Mouse (Mus musculus): ENCODE measurements at regions not wholly inside any gene's neighbourhood (a gene's known extent, or its start where the extent isn't known, plus 50 kb on each side); places are given as distances from the start of the nearest gene placed in this dataset.

DNA sequence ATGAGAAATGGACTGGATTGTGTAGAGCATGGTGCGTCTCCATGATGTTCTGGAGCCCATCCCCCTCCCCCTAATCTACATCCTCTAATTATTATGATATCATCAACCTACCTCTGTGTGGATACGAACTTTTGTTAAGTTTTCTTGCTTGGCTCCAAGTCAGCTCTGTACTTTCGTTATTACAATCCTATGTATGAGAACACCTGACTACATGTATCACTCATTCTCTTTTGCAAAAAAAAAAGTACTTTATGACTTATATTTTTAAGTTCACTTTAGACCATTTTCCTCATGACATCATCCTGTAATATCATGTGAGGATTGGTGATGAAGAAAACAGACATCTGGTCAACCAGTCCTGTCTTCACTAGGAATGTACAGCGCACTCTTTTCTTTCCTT, 175.7 kb upstream of the Sulf2 start:
- TF ChIP-seq CTCF (IDR thresholded peaks at IDR 0.05; ENCODE audit: control insufficient read depth, insufficient read depth, insufficient replicate concordance, low read depth, low read length) (no peak), POLR2A (IDR thresholded peaks at IDR 0.05; ENCODE audit: control insufficient read depth, low read depth, low read length) (no peak)
